10 mouse cellular contexts compared by ENCODE assay signal in the genomic region with DNA sequence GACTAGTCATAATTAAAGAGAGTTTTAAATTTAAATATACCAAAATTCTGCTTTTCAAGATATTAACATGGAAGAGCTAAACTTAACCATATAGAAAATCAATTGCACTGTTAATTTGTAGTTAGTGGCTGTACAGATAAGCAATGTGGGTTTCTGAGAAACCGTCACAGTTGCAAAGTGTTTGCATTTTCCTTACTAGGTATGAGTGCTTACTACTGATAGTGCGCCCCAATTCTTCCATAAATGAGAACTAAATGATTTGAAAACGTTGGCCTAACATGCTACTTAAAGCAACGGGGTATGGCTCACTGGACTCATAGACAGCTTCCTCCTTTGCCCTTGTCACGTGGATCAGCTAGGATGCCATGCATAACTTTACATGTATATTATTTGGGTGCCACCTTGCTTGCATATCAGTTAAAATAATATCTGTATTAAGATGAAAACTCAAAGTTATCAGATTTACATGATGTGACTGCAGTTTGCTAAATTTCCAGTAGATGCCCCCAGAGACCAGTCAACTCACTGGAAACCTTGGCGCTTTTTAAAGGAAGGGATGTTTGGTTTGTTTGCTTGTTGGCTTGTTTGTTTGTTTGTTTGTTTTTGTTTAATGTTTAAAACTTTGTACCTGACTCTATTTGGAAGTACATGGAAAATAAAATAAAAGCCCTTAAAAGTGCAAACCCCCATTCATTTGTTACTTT. TPM values are rescaled to one million over a fixed set of nuclear protein-coding genes. Genes with fewer than 3 reads are reported as not detected.
DNase-seq lines count a peak whose midpoint lies in the region; ATAC-seq and TF ChIP-seq lines count a peak whose summit lies in the region.
"Had no signal": no experiment of that assay in that cellular context is flagged by ENCODE, and none has a peak within 500 bp of the region (broad histone marks: within the 10 kb centered on the region; RNA-seq: fewer than 3 reads in every experiment).

No protein-coding gene starts in this region.

- H3K27me3 ChIP-seq in heart, embryonic 10.5 days (ENCODE audit: insufficient read depth, poor library complexity, severe bottlenecking) = no peaks in the 10 kb centered on the region
- H3K27me3 ChIP-seq in lung, embryonic 14.5 days (ENCODE audit: insufficient read depth, low read length) = no peaks in the 10 kb centered on the region
- H3K27me3 ChIP-seq in forebrain, embryonic 10.5 days (ENCODE audit: poor library complexity, severe bottlenecking) = no peaks in the 10 kb centered on the region

- no peak overlapping the region for H3K4me3 ChIP-seq in heart, embryonic 10.5 days
- H3K4me3 ChIP-seq in lung, embryonic 14.5 days (ENCODE audit: low read depth, low read length) = no peak overlapping the region
- no peak overlapping the region for H3K4me3 ChIP-seq in lung, adult 2 months (replicated peaks; ENCODE audit: extremely low read depth, low read depth, low read length)
- H3K4me3 ChIP-seq in forebrain, embryonic 10.5 days = no peak overlapping the region

- ATAC-seq in lung, embryonic 14.5 days (ENCODE audit: insufficient read depth) = no peak

- no peaks in the 10 kb centered on the region for H3K9me3 ChIP-seq in heart, embryonic 10.5 days
- no peaks in the 10 kb centered on the region for H3K9me3 ChIP-seq in lung, embryonic 14.5 days (ENCODE audit: low read depth, low read length)
- H3K9me3 ChIP-seq in forebrain, embryonic 10.5 days = no peaks in the 10 kb centered on the region

- H3K27ac ChIP-seq in heart, embryonic 10.5 days = no peak overlapping the region
- no peak overlapping the region for H3K27ac ChIP-seq in lung, embryonic 14.5 days (ENCODE audit: low read depth)
- H3K27ac ChIP-seq in forebrain, embryonic 10.5 days = no peak overlapping the region

- H3K4me2 ChIP-seq in lung, embryonic 14.5 days = no peak overlapping the region

- peak; percentile 12 for DNase-seq in heart, adult 8-10 months (ENCODE audit: low spot score)
- no peak for DNase-seq in heart, embryonic 10.5 days (ENCODE audit: low spot score)
- DNase-seq in lung, embryonic 14.5 days = peak; percentile 66
- no peak for DNase-seq in lung, adult 2 months
- DNase-seq in adipocyte (ENCODE audit: low spot score) = peak; percentile 60
- peak; percentile 25 for DNase-seq in retina, postnatal 7 days (ENCODE audit: low read depth, low spot score)
- DNase-seq in forebrain, embryonic 10.5 days (ENCODE audit: extremely low spot score, low spot score) = no peak
- no peak for DNase-seq in ovary, postnatal 36 days (ENCODE audit: low spot score)
- DNase-seq: thymus, adult 2 months had no signal

- no peak overlapping the region for H3K9ac ChIP-seq in lung, embryonic 14.5 days

- no peaks in the 10 kb centered on the region for H3K4me1 ChIP-seq in heart, embryonic 10.5 days
- no peaks in the 10 kb centered on the region for H3K4me1 ChIP-seq in lung, embryonic 14.5 days (ENCODE audit: insufficient read depth)
- no peaks in the 10 kb centered on the region for H3K4me1 ChIP-seq in lung, adult 2 months (ENCODE audit: control insufficient read depth, insufficient read depth, low read length)
- peaks cover 3% of the 10 kb centered on the region; the same call in 1 of the 2 replicates for H3K4me1 ChIP-seq in forebrain, embryonic 10.5 days

- TF ChIP-seq POLR2A in lung, adult 2 months (IDR thresholded peaks at IDR 0.05; ENCODE audit: borderline replicate concordance, extremely low read depth, low read depth, low read length) = no peak

- WGBS in heart, embryonic 10.5 days = 58% methylated on average over 6 of the region's 6 CpGs
- WGBS in lung, embryonic 14.5 days = 50% methylated on average over 6 of the region's 6 CpGs
- 52% methylated on average over 6 of the region's 6 CpGs for WGBS in lung, adult 2 months
- WGBS in forebrain, embryonic 10.5 days = 64% methylated on average over 6 of the region's 6 CpGs

- H3K36me3 ChIP-seq in heart, embryonic 10.5 days = no peaks in the 10 kb centered on the region
- H3K36me3 ChIP-seq in lung, embryonic 14.5 days (ENCODE audit: insufficient read depth) = no peaks in the 10 kb centered on the region
- no peaks in the 10 kb centered on the region for H3K36me3 ChIP-seq in forebrain, embryonic 10.5 days (replicated peaks)

- peak; percentile 67 for TF ChIP-seq CTCF in lung, embryonic 14.5 days (IDR thresholded peaks at IDR 0.05; ENCODE audit: low read depth)
- TF ChIP-seq CTCF in lung, adult 2 months (IDR thresholded peaks at IDR 0.05; ENCODE audit: insufficient read depth, low read length) = no peak

RNA-seq across cellular contexts. Expression of a gene that starts 25.0 kb away (rescaled TPM):
- not detected for total RNA-seq in heart, adult 8-10 months (2022)
- polyA plus RNA-seq in heart, embryonic 10.5 days (2016; fragmentation: Nextera tagmentation; extraction: Ambion mirVana) = not detected in 2 replicates
- polyA plus RNA-seq in lung, embryonic 14.5 days (2014; fragmentation: Nextera tagmentation; extraction: Ambion mirVana) = 0.23 TPM in 1 of 2 replicates, not detected in the other
- polyA plus RNA-seq in lung, adult 2 months (2012; rRNA removed) = 4.7 and 7.4 TPM in 2 replicates
- 0.21 TPM in 1 of 2 replicates, not detected in the other for polyA plus RNA-seq in forebrain, embryonic 10.5 days (2016; fragmentation: Nextera tagmentation; extraction: Ambion mirVana)
- polyA plus RNA-seq: large intestine, adult 2 months; thymus, adult 2 months had no signal

Comparison
In these comparisons a context has a peak if more than half of its experiments do, and no peak if none do; other contexts are left out.
1. DNase-seq: peak in heart, adult 8-10 months (single experiment), lung, embryonic 14.5 days (single experiment), adipocyte (single experiment) and retina, postnatal 7 days (single experiment); none in heart, embryonic 10.5 days (single experiment), lung, adult 2 months (single experiment), forebrain, embryonic 10.5 days (single experiment) and ovary, postnatal 36 days (single experiment).